20 mouse cellular contexts compared by ENCODE assay signal in the genomic region with DNA sequence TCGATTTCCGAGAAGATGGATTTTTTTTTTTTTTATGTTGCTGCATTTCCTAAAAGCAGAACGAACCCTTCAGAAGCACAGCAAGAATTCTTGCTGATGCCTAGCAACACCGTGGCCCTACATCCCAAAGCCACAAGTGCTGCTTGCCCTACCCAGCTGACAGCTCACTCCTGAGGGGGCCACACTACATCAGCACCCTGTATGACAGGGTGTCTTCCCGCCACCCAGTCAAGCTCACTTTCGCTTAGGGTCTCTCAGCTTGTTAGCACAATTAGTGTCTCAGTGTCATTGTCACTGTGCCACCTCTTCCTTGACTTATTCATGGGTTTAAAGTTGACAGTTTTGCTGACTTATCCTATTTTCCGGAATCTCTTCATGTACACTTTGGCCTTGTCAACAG.
DNase-seq lines count a peak whose midpoint lies in the region; ATAC-seq and TF ChIP-seq lines count a peak whose summit lies in the region.
"Had no signal": no experiment of that assay in that cellular context is flagged by ENCODE, and none has a peak within 500 bp of the region (broad histone marks: within the 10 kb centered on the region; RNA-seq: fewer than 3 reads in every experiment).

No protein-coding gene starts in this region.

- no peaks in the 10 kb centered on the region for H3K36me3 ChIP-seq in kidney, embryonic 15.5 days
- no peaks in the 10 kb centered on the region for H3K36me3 ChIP-seq in lung, embryonic 15.5 days
- no peaks in the 10 kb centered on the region for H3K36me3 ChIP-seq in midbrain, embryonic 11.5 days (ENCODE audit: control insufficient read depth, insufficient read depth, low read length)
- no peaks in the 10 kb centered on the region for H3K36me3 ChIP-seq in midbrain, postnatal 0 days (ENCODE audit: insufficient read depth, low read length)
- no peaks in the 10 kb centered on the region for H3K36me3 ChIP-seq in small intestine, adult 2 months (ENCODE audit: control insufficient read depth, insufficient read depth, low read length)
- H3K36me3 ChIP-seq: embryonic facial prominence, embryonic 10.5 days; embryonic facial prominence, embryonic 12.5 days; forebrain, embryonic 15.5 days had no signal

- 74% methylated on average over 7 of the region's 7 CpGs for WGBS in kidney, embryonic 15.5 days
- WGBS in lung, embryonic 15.5 days, result 53% methylated on average over 7 of the region's 7 CpGs
- 83% methylated on average over 7 of the region's 7 CpGs for whole genome bisulfite sequencing in midbrain, embryonic 11.5 days
- 74% methylated on average over 7 of the region's 7 CpGs for WGBS in midbrain, postnatal 0 days
- 69% methylated on average over 7 of the region's 7 CpGs for WGBS in small intestine, adult 2 months

- H3K4me2 ChIP-seq in kidney, embryonic 15.5 days, result no peak overlapping the region
- H3K4me2 ChIP-seq in lung, embryonic 15.5 days, result no peak overlapping the region
- no peak overlapping the region for H3K4me2 ChIP-seq in midbrain, embryonic 11.5 days
- no peak overlapping the region for H3K4me2 ChIP-seq in midbrain, postnatal 0 days (ENCODE audit: low read depth, low read length, poor library complexity, severe bottlenecking)
- H3K4me2 ChIP-seq: embryonic facial prominence, embryonic 12.5 days; forebrain, embryonic 13.5 days; forebrain, embryonic 15.5 days had no signal

- H3K9me3 ChIP-seq in kidney, embryonic 15.5 days (replicated peaks), result no peaks in the 10 kb centered on the region
- H3K9me3 ChIP-seq in lung, embryonic 15.5 days, result no peaks in the 10 kb centered on the region
- H3K9me3 ChIP-seq in midbrain, embryonic 11.5 days (ENCODE audit: control insufficient read depth, low read length), result no peaks in the 10 kb centered on the region
- H3K9me3 ChIP-seq in midbrain, postnatal 0 days (ENCODE audit: low read length), result no peaks in the 10 kb centered on the region
- H3K9me3 ChIP-seq: embryonic facial prominence, embryonic 10.5 days; embryonic facial prominence, embryonic 12.5 days; forebrain, embryonic 13.5 days; forebrain, embryonic 15.5 days had no signal

- no peak for DNase-seq in kidney, adult 18-20 months
- DNase-seq in lung, postnatal 4 days, result no peak
- peak; percentile 35 for DNase-seq in midbrain, embryonic 11.5 days (ENCODE audit: low spot score, missing footprints)
- no peak for DNase-seq in midbrain, postnatal 0 days (ENCODE audit: low spot score)
- no peak for DNase-seq in retina, embryonic 14.5 days (ENCODE audit: low spot score)
- DNase-seq: adrenal gland, adult 2 months; adrenal gland, postnatal 14 days; adrenal gland, postnatal 36 days; cerebellum, adult 11-12 months; cerebellum, adult 2 months; cerebellum, adult 9-10 months; cerebellum, postnatal 10 days; cerebellum, postnatal 25 days had no signal

- H3K27ac ChIP-seq in kidney, embryonic 15.5 days, result peak overlapping the region; percentile 29; the same call in 1 of the 2 replicates
- peak overlapping the region; percentile 59; the same call in 1 of the 2 replicates for H3K27ac ChIP-seq in lung, embryonic 15.5 days
- no peak overlapping the region for H3K27ac ChIP-seq in midbrain, embryonic 11.5 days (ENCODE audit: low read depth, low read length)
- no peak overlapping the region for H3K27ac ChIP-seq in midbrain, postnatal 0 days (ENCODE audit: low read depth, low read length)
- 0 out of 2 replicates have a peak overlapping the region, but pooled peaks have one; percentile 2 for H3K27ac ChIP-seq in small intestine, adult 2 months (ENCODE audit: insufficient read depth, low read depth, low read length)
- H3K27ac ChIP-seq: embryonic facial prominence, embryonic 10.5 days; embryonic facial prominence, embryonic 12.5 days; forebrain, embryonic 13.5 days; forebrain, embryonic 15.5 days had no signal

- no peak overlapping the region for H3K9ac ChIP-seq in kidney, embryonic 15.5 days
- no peak overlapping the region for H3K9ac ChIP-seq in lung, embryonic 15.5 days
- no peak overlapping the region for H3K9ac ChIP-seq in midbrain, embryonic 11.5 days (ENCODE audit: low read length)
- no peak overlapping the region for H3K9ac ChIP-seq in midbrain, postnatal 0 days (replicated peaks; ENCODE audit: low read length, poor library complexity, severe bottlenecking)
- H3K9ac ChIP-seq: embryonic facial prominence, embryonic 12.5 days; forebrain, embryonic 13.5 days; forebrain, embryonic 15.5 days had no signal

- TF ChIP-seq POLR2A in small intestine, adult 2 months (IDR thresholded peaks at IDR 0.05; ENCODE audit: low read depth, low read length), result no peak

- ATAC-seq in kidney, embryonic 15.5 days (replicated peaks; ENCODE audit: low FRiP score), result 0 out of 2 replicates have a peak, but pooled peaks have one; percentile 29
- peak; percentile 67; the same call in 1 of the 2 replicates for ATAC-seq in lung, embryonic 15.5 days (ENCODE audit: borderline replicate concordance, extremely low read depth, low FRiP score, low TSS enrichment)
- ATAC-seq in midbrain, embryonic 11.5 days (ENCODE audit: low FRiP score), result no peak
- ATAC-seq in midbrain, postnatal 0 days (ENCODE audit: low FRiP score), result no peak
- ATAC-seq: forebrain, embryonic 13.5 days; forebrain, embryonic 15.5 days had no signal

- no peak for TF ChIP-seq CTCF in midbrain, postnatal 0 days (IDR thresholded peaks at IDR 0.05)
- no peak for TF ChIP-seq CTCF in small intestine, adult 2 months (IDR thresholded peaks at IDR 0.05; ENCODE audit: extremely low read depth, insufficient read length, insufficient replicate concordance, low read depth, low read length)

- no peak overlapping the region for H3K4me3 ChIP-seq in kidney, embryonic 15.5 days (replicated peaks)
- H3K4me3 ChIP-seq in lung, embryonic 15.5 days, result no peak overlapping the region
- H3K4me3 ChIP-seq in midbrain, embryonic 11.5 days (ENCODE audit: low read depth, low read length), result no peak overlapping the region
- no peak overlapping the region for H3K4me3 ChIP-seq in midbrain, postnatal 0 days (ENCODE audit: low read depth, low read length)
- no peak overlapping the region for H3K4me3 ChIP-seq in small intestine, adult 2 months (ENCODE audit: low read depth, low read length)
- H3K4me3 ChIP-seq: embryonic facial prominence, embryonic 10.5 days; embryonic facial prominence, embryonic 12.5 days; forebrain, embryonic 13.5 days; forebrain, embryonic 15.5 days had no signal

- peaks cover 15% of the 10 kb centered on the region for H3K4me1 ChIP-seq in kidney, embryonic 15.5 days
- H3K4me1 ChIP-seq in lung, embryonic 15.5 days, result peaks cover 27% of the 10 kb centered on the region
- H3K4me1 ChIP-seq in midbrain, embryonic 11.5 days (ENCODE audit: control insufficient read depth, insufficient read depth, low read length), result no peaks in the 10 kb centered on the region
- no peaks in the 10 kb centered on the region for H3K4me1 ChIP-seq in midbrain, postnatal 0 days (ENCODE audit: insufficient read depth, low read length)
- no peaks in the 10 kb centered on the region for H3K4me1 ChIP-seq in small intestine, adult 2 months (ENCODE audit: control insufficient read depth, insufficient read depth, insufficient read length, low read length)
- H3K4me1 ChIP-seq: embryonic facial prominence, embryonic 12.5 days; forebrain, embryonic 13.5 days; forebrain, embryonic 15.5 days had no signal

- no peaks in the 10 kb centered on the region for H3K27me3 ChIP-seq in kidney, embryonic 15.5 days
- H3K27me3 ChIP-seq in lung, embryonic 15.5 days, result no peaks in the 10 kb centered on the region
- H3K27me3 ChIP-seq in midbrain, embryonic 11.5 days (ENCODE audit: control insufficient read depth, insufficient read depth, low read length), result no peaks in the 10 kb centered on the region
- no peaks in the 10 kb centered on the region for H3K27me3 ChIP-seq in midbrain, postnatal 0 days (ENCODE audit: insufficient read depth, low read length)
- H3K27me3 ChIP-seq in small intestine, adult 2 months (ENCODE audit: control insufficient read depth, insufficient read depth, low read length), result no peaks in the 10 kb centered on the region
- H3K27me3 ChIP-seq: embryonic facial prominence, embryonic 12.5 days; forebrain, embryonic 13.5 days; forebrain, embryonic 15.5 days had no signal

Comparison
In these comparisons a context has a peak if more than half of its experiments do, and no peak if none do; other contexts are left out.
1. ATAC-seq: peak in kidney, embryonic 15.5 days (single experiment) and lung, embryonic 15.5 days (single experiment); none in midbrain, embryonic 11.5 days (single experiment) and midbrain, postnatal 0 days (single experiment).
2. H3K27ac ChIP-seq: peak in kidney, embryonic 15.5 days (single experiment), lung, embryonic 15.5 days (single experiment) and small intestine, adult 2 months (single experiment); none in midbrain, embryonic 11.5 days (single experiment) and midbrain, postnatal 0 days (single experiment).